Mouse (Mus musculus) thymus, postnatal 25 days (tissue): ENCODE data around the gene Vapb.

Source experiments
- DNase-seq: peaks from one replicate; pipeline ENCODE4 v3.0.0; 2022

Vapb gene

DNA sequence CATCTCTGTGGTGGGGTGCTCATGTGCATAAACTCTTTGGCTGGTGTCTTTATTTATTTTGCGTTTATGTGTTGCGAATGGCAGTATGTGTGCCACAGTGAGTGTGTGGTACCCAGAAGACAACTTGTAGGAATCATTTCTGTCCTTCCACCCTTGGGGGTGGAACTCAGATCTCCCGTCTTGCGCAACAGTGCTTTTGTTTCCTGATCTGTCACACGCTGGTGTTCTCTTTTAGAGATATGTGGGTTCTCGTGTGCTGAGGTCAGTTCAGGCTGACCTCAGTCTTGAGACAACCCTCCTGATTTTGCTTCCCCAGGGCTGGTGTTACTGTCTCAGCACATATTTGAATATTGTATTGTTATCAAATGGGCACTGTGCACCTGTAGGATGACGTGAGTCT lies 1.8 kb downstream of the Vapb start:
- no peak for DNase-seq

DNA sequence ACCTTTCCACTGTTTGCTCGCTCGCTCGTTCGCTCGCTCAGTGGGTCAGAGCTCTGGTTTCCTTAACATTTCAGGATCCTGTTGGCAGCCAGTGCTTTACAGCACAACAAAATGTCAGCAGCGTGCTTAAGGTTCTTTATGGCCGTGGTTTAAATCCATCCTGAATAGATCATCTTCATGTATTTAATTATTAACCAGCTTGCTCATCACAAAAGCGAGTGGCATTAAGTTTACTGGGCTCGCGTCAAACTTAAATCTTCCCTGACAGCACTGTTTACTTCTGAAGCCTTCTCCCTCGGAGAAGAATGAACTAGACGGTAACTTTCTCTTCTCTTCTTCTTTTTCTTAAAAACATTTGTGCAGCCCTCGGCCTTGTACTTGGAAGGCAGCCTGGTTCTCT lies 4.8 kb downstream of the Vapb start:
- DNase-seq: no peak

DNA sequence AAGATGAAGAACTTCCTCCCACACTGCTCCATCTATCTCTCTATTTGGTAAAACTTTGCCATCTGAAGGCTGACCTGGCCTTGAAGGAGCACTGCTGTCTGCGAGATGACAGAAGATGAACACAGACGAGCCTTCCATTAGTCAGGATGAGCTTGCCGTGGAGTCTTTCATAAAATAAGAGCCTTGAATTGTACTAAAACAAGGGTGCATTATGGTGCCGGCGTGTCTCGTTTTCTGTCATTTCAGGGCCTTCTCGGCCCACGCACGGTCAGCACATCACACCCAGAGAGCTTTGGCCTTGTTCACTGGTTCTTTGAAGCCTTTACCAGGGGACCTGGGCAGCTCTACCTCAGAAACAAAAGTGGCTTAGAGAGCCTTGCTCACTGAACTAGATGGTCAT lies 5.4 kb downstream of the Vapb start:
- no peak for DNase-seq

DNA sequence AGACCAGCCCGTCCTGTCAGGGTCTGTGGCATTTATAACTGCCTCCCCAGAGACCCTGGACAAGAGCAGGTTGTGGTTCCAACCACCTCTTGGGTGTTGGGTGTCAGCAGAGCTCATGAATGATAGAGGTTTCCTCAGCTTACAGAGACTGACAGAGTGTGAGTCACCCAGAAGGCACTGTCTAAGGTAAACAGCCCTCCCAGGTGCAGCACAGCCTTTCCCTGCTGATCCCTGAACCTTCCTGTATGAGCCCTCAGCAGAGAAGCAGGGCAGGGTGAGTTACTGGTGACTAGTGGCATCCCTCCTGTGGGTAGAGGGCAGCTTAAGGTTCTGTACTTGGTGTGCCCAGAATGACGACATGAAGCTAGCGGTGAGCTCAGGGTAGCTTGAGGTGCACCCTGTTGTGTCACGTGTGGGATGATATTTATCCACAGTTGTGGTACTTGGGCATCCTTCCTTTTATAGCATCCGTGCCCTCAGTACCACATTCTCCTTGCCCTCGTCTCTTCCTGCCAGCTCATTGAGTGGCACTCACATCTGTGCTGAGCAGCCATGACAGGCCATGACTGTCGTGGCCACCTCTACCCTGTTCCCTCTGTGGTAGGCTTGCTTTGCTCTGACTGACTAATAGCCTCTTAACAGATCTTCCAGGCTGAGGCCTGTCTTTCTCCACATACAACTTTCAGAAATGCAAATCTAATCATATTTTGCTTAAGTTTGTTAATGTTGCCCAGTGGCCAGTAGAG lies 6.9 kb downstream of the Vapb start:
- no peak for DNase-seq

DNA sequence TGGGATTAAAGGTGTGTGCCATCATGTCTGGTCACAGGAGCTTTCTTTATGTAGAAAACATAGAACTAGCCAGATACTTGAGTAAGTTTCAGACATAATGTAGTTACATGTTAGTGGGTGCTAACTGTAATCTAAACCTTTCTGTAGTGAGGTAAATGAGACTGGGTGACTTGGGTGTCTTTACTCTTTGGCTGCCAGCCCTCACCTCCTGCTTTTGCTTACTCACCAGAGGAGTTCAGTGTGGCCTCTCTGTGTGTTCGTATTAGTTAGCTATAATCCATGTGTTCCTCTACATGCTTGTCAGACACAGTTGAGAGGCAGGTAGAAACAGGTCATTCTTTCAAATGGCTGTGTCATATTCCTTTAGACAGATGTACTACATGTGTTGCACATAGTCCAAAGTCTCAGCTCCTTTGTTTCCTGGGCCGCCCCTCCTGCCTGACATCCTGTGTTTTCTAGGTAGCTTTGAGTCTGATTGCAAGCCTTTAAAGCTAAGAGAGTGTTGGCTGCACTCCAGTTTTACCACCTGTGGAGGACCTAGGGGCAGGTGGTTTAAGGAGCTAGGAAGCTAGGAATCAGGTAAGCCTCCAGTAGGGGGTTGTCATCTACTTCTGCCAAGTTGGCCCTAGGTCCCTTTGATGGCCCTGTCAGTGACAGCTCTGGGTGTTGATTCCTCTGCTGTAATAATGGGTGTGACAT lies 11.8 kb downstream of the Vapb start:
- no peak for DNase-seq

DNA sequence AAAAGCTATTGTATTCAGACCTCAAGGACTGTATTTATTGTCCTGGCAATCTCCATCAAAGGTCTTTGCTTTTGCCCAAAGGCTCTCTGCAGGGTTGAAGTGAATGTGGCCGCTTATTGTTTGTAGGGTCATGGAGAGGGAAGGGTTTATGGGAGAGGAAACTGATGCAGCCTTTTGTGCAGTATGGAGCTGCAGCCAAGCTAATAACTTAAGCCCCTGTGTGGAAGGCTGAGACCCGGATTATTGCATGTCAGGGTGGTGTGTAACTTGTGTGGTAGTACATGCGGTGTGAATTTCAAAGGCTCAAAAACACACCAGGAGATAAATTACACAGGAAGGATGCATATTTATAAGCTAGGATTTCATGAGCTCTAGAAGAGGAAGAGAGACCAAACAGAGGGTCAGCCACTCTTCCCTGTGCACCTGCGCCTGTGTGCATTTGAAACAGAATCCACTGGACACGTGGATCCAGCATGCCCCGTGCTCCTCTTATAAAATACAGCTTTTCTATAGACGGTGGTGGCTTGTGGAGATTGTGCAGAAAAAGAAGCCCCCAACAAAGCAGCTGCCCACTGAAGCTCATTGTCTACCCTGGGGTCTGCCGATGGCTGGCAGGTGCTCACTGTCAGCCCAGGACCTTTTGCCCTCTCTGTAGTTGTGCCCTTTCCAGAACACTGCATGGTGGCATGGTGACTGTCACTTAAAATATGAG lies 18.3 kb downstream of the Vapb start:
- no peak for DNase-seq

DNA sequence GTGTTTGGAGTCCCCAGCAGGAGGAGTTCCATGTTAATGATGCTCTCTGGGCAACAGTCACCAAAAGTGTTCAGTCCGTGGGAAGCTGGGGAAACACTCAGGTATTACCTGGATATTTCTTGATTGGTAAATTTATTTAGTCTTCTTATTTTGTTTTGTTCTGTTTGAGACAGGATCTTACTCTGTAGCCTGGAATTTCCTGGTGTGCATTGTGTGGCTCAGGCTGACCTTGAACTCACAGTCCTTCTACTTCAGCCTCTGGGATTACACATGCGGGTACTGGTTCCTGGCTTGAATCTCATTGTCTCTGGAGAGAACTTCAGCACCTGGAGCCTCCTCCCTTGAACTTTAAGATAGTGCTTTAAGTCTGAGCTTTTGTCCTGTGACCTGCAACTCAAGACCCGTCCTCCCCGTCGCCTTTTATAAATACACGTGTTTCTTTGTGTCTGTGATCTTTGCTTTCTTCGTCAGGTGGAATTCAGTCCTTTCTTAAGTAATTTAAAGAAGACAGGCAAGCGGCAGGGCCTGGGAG lies 20.4 kb downstream of the Vapb start:
- no peak for DNase-seq

DNA sequence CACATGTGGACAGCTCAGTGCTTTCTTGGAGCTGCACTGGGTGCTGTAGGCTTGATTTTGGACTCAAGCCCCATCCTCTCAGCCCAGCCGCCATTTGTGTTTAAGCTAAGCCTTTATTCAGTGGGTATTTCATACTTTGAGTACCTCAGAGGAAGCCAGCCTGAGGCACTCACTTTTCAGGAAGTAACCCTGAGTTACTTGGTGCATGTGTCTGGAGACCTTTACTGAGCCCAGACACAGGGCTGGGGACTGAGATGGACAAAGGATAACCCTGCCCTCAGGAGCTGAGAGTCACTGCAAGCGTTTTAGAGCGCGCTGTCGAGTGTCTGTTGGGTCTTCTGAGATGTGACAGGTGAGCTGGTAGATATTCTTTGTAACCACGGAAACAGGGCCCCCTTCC lies 23.3 kb downstream of the Vapb start:
- no peak for DNase-seq

DNA sequence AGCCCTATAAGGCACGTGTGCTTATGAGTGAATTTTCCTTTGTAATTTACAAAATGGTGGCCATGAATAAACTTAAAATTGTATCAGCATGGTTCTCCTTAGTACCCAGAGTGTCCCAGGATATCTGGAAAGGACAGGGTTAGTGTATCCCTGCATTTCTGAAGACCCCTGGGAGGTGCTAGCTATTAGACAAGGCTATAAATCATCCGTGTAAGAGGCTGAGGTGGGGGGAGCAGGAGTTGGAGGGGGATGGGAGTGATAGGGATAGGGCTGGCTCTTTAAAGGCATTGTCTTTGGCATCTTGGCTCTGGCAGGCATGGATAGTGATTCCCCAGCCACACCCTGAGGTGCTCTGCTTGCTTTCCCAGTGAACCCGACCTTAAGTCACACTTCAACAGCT lies 27.3 kb downstream of the Vapb start:
- DNase-seq: no peak

DNA sequence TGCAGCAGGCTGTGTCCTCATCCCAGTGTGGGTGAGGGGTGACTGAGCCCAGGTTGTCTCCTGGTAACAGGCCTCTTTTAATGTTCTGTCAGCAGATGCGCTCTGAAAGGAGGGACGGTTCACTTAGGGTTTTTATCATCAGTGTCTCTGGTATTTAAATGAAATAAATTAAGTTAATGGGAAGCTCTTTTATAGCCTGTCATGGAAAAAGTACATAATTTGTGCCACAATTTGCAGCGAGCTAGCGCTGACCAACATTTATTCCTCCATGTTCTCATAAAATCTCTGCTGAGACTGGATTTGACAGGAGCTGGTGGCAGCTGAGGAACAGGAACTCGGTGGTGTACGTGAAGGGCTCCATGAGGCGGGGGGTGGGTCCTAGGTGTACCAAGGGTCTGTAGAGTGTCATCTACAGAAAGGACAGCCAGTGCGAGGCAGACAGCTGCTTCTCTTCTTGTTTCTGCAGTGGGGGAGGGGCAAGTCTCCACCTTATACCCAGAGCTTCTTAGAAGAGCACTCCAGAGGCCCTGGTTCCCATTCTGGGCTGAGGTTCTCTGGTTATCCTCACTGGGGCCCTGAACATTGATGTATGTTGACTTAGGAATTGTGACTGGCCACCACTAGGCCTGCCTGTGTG lies 30.8 kb downstream of the Vapb start:
- DNase-seq: no peak

DNA sequence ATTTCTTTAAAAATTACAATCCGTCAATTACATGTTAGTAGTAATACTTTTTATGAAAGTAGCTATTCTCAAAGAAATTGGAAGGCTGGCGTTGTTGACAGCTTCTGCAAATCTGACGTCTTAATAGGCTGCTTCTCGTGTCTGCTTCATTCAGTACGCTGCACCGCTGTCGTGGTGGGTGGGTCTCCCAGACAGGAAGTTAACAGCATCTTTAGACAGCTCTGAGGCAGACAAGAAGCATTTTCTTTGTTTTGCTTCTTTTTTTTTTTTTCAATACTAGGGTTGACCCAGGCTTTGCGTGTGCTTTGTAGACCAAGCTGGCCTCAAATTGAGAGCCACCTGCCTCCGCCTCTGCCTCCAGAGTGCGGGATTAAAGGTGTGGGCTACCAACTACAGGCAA lies 31.9 kb downstream of the Vapb start:
- DNase-seq: peak; percentile 43

DNA sequence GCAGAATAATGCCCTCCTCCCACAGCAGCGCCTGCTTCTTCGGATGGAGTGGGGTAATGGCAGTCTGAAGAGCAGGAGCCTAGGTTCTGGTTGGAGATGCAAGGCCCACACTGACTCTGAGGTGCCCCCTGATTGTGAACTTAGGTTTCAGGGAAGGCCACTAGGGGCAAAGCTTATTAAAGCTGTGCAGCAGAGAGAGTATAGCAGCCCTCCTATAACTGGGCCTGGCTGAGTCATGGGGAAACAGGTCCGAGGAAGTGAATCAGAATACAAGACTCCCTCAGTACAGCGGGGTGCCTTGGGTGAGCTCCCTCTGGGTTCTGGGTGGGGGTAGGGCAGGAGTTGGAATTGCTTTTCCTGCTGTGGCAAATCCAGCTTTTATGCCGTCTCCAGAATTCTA lies 33.3 kb downstream of the Vapb start:
- no peak for DNase-seq

DNA sequence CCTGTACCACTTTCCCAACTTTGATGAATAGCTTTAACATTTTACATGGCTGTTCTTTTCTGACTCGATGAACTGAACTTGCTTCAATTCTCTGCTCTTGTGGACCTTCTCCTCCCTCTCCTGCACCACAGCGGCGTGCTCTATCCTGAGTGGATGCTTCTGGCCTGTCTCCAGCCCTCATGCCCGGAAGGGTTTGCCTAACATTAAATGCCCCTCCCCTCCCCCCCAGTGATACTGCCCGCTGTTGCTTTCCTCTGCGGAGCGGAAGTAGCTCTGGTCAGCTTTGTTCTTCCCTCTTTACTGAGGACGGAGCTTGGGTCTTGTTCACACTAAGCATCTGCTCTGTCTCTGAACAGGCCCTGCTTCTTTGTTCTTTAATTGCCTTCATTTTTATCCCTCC lies 34.4 kb downstream of the Vapb start:
- no peak for DNase-seq

DNA sequence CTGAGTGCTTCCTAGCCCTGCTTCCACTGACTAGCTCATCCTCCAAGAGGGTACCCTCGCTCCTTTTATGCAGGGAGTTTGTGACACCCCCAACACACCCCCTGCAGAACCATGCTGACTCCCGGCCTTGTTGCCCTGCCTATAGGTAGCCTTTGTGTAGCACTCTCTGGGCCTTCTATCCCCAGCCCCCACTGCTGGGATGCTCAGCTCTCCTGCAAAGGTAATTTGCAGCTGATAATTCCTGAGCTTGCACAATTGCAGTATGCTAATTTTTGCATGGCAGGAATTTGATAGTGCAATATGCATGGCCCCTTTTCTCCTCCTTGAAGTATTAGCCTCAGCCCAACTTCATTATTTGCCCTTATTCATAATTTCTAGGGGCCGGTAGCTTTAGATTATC lies 38.2 kb downstream of the Vapb start:
- DNase-seq: no peak

DNA sequence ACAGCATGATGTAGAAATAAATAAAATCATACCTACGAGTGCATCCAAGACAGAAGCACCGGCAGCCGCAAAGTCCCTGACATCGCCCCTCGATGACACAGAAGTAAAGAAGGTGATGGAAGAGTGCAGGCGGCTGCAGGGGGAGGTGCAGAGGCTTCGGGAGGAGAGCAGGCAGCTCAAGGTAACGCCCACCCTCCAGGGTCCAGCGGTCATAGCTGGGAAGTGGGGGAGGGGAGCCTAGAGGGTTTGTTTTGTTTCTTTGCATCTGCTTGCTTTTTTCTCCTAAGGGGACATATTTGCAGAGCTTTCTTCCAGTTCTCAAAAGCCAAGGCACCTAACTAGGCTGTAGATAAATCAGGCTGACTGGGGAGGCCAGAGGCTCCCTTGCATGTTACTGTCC lies 38.8 kb downstream of the Vapb start:
- no peak for DNase-seq

DNA sequence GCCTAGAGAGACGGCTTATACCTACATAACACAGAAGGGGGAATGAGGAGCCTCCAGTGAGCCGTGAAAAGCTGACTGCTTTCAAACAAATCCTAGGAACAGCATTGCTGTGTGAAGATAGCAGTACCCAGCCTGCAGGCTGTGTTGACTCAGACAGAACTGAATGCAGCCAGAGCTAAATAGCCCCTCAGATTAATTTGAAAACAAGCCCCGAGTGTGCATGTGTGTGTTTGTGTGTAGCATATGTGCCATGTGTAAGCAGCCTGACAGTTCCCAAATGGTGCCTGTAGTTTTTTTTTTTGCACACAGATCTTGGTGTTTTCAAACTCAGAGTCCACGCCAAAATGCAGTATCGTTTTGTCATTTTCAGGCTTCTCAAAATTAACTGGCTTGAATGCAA lies 43.6 kb downstream of the Vapb start:
- no peak for DNase-seq

DNA sequence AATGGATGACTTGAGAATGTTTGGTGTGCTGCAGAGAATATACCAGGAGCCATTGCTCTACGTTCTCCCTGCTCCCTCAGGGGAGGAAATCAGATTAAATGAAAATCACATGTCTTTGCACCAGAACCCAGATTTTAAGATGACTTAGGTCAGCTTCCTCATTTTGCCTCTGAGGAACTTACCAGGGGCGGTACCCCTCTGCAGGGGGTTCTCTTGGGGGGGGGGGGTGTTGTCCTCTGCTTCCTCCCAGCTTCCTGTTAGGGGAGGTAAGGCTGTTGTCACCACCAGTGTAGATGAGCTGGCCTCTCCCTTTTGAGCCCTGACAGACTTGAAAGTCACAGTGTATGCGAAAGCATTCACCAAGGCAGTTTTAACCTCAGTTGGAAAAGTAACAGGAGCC lies 47.1 kb downstream of the Vapb start:
- no peak for DNase-seq

DNA sequence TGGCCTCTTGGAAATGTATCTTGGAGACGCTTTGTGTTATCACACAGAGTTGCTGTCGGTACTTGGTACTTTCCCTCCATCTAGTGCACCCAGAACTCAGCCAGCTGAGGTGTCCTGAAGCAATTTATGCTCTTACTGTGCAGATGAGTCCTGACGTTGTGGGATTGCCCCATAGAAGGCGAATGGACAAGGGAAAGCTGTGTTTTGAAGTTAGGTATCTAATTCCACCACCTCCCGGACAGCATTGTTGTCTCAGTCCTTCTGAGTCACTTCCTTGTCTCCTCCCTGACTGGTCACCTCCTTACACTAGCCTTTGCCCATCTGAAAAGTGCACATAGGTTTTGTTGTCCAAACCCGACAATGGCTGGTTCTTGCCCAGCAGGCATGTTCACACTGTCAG lies 47.6 kb downstream of the Vapb start:
- no peak for DNase-seq

DNA sequence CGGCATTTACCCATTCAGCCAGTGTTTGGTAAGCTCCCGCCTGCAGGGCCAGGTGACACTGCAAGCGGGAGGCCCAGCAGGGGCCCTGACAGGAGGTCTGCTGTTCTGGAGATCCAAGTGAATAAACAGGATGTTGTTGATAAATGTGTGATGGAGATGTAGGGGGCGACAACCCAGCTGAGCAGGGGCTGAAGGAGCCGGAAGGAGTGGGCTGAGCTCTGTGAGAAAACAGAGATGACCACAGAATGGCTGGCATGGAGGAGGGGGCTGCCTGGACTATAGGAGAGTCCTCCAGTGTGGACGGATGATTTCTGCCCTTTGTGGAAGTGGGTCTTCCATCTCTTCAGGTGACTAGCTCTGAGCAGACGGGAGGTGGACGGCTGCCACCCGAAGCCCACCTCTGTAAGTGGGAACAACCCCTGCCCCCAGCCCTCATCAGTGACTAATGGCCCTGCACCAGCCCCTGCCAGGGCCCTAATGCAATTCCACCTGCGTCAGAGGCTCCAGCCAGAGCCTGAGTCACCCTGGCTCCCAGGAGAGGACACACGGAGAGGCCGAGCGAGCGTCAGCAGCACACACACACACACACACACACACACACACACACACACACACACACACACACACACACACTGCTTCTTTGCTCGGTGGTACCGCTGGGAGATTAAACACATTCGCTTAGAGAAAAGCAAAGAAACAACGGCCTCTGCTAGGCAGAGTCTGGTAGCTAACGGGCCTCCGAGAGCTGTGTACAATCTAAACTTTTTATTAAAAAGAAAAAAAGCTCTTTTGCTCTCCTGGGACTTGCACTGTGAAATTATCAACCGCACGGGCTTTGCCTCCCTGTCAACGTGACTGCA lies 52.9 kb downstream of the Vapb start:
- DNase-seq: no peak

DNA sequence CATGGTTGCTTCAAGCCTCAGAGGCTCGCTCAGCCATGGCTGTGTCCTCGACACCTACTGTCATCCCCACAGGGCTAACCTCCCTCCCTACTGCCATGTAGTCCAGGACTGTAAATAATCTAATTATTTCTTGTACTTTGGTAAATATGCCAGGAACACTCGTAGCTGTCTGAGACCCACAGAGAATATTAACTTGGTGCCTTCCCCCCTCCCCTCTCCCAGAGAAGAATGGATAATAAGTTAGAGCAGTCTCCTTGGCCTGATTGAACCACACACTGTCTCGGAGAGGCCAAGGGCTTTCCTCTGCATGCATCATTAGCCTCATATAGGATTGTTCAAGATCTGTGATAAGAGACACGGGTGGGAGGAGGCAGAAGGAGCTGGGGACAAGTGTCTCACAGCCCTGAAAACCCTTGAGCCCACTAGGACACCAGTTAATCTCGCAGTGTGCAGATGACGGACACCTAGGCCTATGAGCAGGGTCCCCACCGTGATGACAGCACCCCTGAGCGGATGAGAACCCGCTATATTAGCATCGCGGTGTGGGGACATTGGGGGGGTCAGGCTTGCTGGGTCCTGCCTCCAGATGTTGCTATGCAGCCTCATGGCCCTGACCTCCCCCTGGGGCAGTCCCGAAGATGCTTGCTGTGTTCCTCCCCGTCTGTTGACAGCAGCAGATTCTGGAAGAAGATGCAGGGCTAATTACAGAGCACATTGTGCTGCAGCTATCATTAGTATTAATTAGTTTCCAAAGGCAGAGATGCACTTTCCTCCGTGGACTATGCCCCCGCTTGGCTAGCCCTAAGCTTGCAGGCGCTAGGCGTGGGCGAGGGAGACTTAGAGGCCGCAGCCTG lies 54.8 kb downstream of the Vapb start:
- no peak for DNase-seq

DNA sequence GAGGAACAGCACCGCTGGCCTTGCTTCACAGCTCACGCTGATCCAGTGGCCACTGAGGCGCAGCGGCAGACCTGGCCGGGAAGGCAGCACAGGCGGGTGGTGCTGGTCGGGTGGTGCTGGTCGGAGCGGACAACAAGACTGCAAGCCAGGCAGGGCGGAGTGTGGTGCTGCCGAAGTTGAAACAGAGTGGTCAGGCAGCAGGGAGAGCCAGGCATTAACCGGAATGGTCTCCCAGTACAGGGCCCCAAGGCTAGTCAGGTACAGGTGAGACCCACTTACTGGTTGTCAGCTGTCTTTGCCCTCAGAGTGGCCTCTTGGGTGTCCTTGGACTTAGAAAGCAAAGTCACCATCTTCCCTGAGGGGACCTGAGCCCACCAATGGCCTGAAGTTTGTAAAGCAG lies 56.7 kb downstream of the Vapb start:
- DNase-seq: no peak
